Mouse (Mus musculus) liver, embryonic 15.5 days (tissue): ENCODE measurements around the gene St7. TPM values are rescaled to one million over a fixed set of nuclear protein-coding genes. Genes with fewer than 3 reads are reported as not detected.

ENCODE experiments used
- ATAC-seq: fragments of 200-750 bp; cut with Nextera tagmentation; 2 replicates; pipeline ENCODE4 v1.8.0; 2017; ENCODE audit warnings: moderate number of reproducible peaks, mild to moderate bottlenecking, moderate library complexity; ENCODE audit not compliant: insufficient read depth
- H3K27ac ChIP-seq: fragments of 300-500 bp; sonication (generic); replicated peaks from 2 replicates; pipeline ENCODE4 v1.5.1; 2015; ENCODE audit warnings: mild to moderate bottlenecking, inconsistent platforms
- H3K27me3 ChIP-seq: fragments of 300-500 bp; sonication (generic); 2 replicates; pipeline ENCODE4 v1.6.1; 2015; ENCODE audit warnings: mild to moderate bottlenecking, inconsistent platforms
- H3K36me3 ChIP-seq: fragments of 300-500 bp; sonication (generic); replicated peaks from 2 replicates; pipeline ENCODE4 v1.6.1; 2015; ENCODE audit warnings: moderate library complexity, mild to moderate bottlenecking, inconsistent platforms
- H3K4me1 ChIP-seq: fragments of 300-500 bp; sonication (generic); replicated peaks from 2 replicates; pipeline ENCODE4 v1.6.1; 2015; ENCODE audit warnings: inconsistent platforms
- H3K4me2 ChIP-seq: fragments of 300-500 bp; sonication (generic); 2 replicates; pipeline ENCODE4 v1.6.1; 2015; ENCODE audit warnings: moderate library complexity, mild to moderate bottlenecking, inconsistent platforms
- H3K4me3 ChIP-seq: fragments of 300-500 bp; sonication (generic); replicated peaks from 2 replicates; pipeline ENCODE4 v1.5.1; 2015; ENCODE audit warnings: mild to moderate bottlenecking, inconsistent platforms
- H3K9ac ChIP-seq: fragments of 300-500 bp; sonication (generic); 2 replicates; pipeline ENCODE4 v1.6.1; 2015; ENCODE audit warnings: moderate library complexity, mild to moderate bottlenecking, inconsistent platforms
- H3K9me3 ChIP-seq: fragments of 300-500 bp; sonication (generic); replicated peaks from 2 replicates; pipeline ENCODE4 v1.6.1; 2016; ENCODE audit warnings: inconsistent platforms
- WGBS: fragments of 180-500 bp; shearing (Covaris S2); methylation state at CpG from one replicate; pipeline ENCODE4 v1.1.7; 2015; ENCODE audit warnings: mixed read lengths; ENCODE audit not compliant: insufficient replicate concordance; 5-methylcytosine and 5-hydroxymethylcytosine counted together
- polyA plus RNA-seq: library from polyadenylated mRNA; unstranded; fragments of >200 nt; fragmentation: Nextera tagmentation; extraction: Ambion mirVana; gene quantifications from 2 replicates; pipeline ENCODE4 v1.2.1, GENCODE M21; 2015

St7 gene
- polyA plus RNA-seq, 1 experiment from 2014 or later = 9.7 TPM

- Histone ChIP-seq H3K36me3 (no peaks in the 10 kb centered on the region), H3K9ac (peak overlapping the region; percentile 26; the same call in 1 of the 2 replicates), H3K27me3 (no peaks in the 10 kb centered on the region), H3K27ac (peak overlapping the region; percentile 74), H3K4me3 (no peak overlapping the region), H3K4me1 (peaks cover 54% of the 10 kb centered on the region), H3K4me2 (peak overlapping the region; percentile 51), H3K9me3 (no peaks in the 10 kb centered on the region)
- WGBS = 60% methylated on average over 9 of the region's 9 CpGs
- peak; percentile 53; the same call in 1 of the 2 replicates for ATAC-seq
Measured at GRCm38 (mm10) chr6:17769972-17770644, 77.4 kb downstream of the St7 start.

- H3K9me3 ChIP-seq = no peaks in the 10 kb centered on the region
- 21% methylated on average over 8 of the region's 8 CpGs for WGBS
- peak overlapping the region; percentile 26; the same call in 1 of the 2 replicates for H3K9ac ChIP-seq
- peak overlapping the region; percentile 74 for H3K27ac ChIP-seq
- peaks cover 55% of the 10 kb centered on the region for H3K4me1 ChIP-seq
- no peaks in the 10 kb centered on the region for H3K36me3 ChIP-seq
- peak overlapping the region; percentile 51 for H3K4me2 ChIP-seq
- H3K27me3 ChIP-seq = no peaks in the 10 kb centered on the region
- peak; percentile 51 for ATAC-seq
- no peak overlapping the region for H3K4me3 ChIP-seq
Measured at GRCm38 (mm10) chr6:17770645-17771345, 78.1 kb downstream of the St7 start.

- H3K27me3 ChIP-seq = no peaks in the 10 kb centered on the region
- no peak overlapping the region for H3K4me3 ChIP-seq
- ATAC-seq = 0 out of 2 replicates have a peak, but pooled peaks have one; percentile 42
- H3K9me3 ChIP-seq = no peaks in the 10 kb centered on the region
- no peak overlapping the region for H3K9ac ChIP-seq
- 59% methylated on average over 1 of the region's 1 CpGs for WGBS
- H3K4me2 ChIP-seq = no peak overlapping the region
- peaks cover 57% of the 10 kb centered on the region for H3K4me1 ChIP-seq
- no peaks in the 10 kb centered on the region for H3K36me3 ChIP-seq
- no peak overlapping the region for H3K27ac ChIP-seq
Measured at GRCm38 (mm10) chr6:17771456-17771855, 78.7 kb downstream of the St7 start.

- Histone ChIP-seq H3K4me2 (no peak overlapping the region), H3K4me3 (no peak overlapping the region), H3K9ac (no peak overlapping the region), H3K27me3 (no peaks in the 10 kb centered on the region), H3K9me3 (no peaks in the 10 kb centered on the region), H3K4me1 (peaks cover 63% of the 10 kb centered on the region), H3K27ac (peak overlapping the region; percentile 63), H3K36me3 (no peaks in the 10 kb centered on the region)
- ATAC-seq = no peak
- WGBS = 67% methylated on average over 3 of the region's 3 CpGs
Measured at GRCm38 (mm10) chr6:17772514-17772913, 79.8 kb downstream of the St7 start.

GRCm38 (mm10) chr6:17776041-17776440 is 83.3 kb downstream of the St7 start:
- no peak overlapping the region; the same call in 1 of the 2 replicates for H3K27ac ChIP-seq
- H3K4me1 ChIP-seq = peaks cover 54% of the 10 kb centered on the region

GRCm38 (mm10) chr6:17777018-17777799 is 84.5 kb downstream of the St7 start:
- Histone ChIP-seq H3K36me3 (no peaks in the 10 kb centered on the region), H3K27ac (peak overlapping the region; percentile 61; the same call in 1 of the 2 replicates), H3K9me3 (no peaks in the 10 kb centered on the region), H3K27me3 (no peaks in the 10 kb centered on the region), H3K4me3 (no peak overlapping the region), H3K4me2 (peak overlapping the region; percentile 29), H3K4me1 (peaks cover 45% of the 10 kb centered on the region), H3K9ac (no peak overlapping the region)
- peak; percentile 84 for ATAC-seq
- 53% methylated on average over 6 of the region's 6 CpGs for WGBS

More at GRCm38 (mm10) chr6:17776041-17776440, 83.3 kb downstream of the St7 start:
- Histone ChIP-seq H3K9ac (no peak overlapping the region), H3K9me3 (no peaks in the 10 kb centered on the region), H3K27me3 (no peaks in the 10 kb centered on the region), H3K4me2 (no peak overlapping the region), H3K4me3 (no peak overlapping the region), H3K36me3 (no peaks in the 10 kb centered on the region)
- 67% methylated on average over 7 of the region's 7 CpGs for WGBS
- ATAC-seq = no peak

GRCm38 (mm10) chr6:17778648-17779202 is 86.0 kb downstream of the St7 start:
- no peaks in the 10 kb centered on the region for H3K27me3 ChIP-seq
- WGBS = 71% methylated on average over 3 of the region's 3 CpGs
- no peak overlapping the region for H3K27ac ChIP-seq
- H3K4me2 ChIP-seq = no peak overlapping the region
- no peak for ATAC-seq
- no peaks in the 10 kb centered on the region for H3K36me3 ChIP-seq
- H3K4me1 ChIP-seq = peaks cover 35% of the 10 kb centered on the region
- H3K4me3 ChIP-seq = no peak overlapping the region
- no peak overlapping the region for H3K9ac ChIP-seq
- no peaks in the 10 kb centered on the region for H3K9me3 ChIP-seq

GRCm38 (mm10) chr6:17783511-17783910 is 90.8 kb downstream of the St7 start:
- Histone ChIP-seq H3K9me3 (no peaks in the 10 kb centered on the region), H3K4me3 (no peak overlapping the region), H3K9ac (no peak overlapping the region), H3K4me2 (no peak overlapping the region), H3K27me3 (no peaks in the 10 kb centered on the region), H3K27ac (no peak overlapping the region), H3K36me3 (no peaks in the 10 kb centered on the region), H3K4me1 (no peaks in the 10 kb centered on the region)
- ATAC-seq = no peak
- 71% methylated on average over 1 of the region's 1 CpGs for WGBS

GRCm38 (mm10) chr6:17784523-17784922 is 91.8 kb downstream of the St7 start:
- Histone ChIP-seq H3K9ac (no peak overlapping the region), H3K9me3 (no peaks in the 10 kb centered on the region), H3K4me1 (no peaks in the 10 kb centered on the region), H3K4me3 (no peak overlapping the region), H3K4me2 (no peak overlapping the region), H3K36me3 (no peaks in the 10 kb centered on the region), H3K27me3 (no peaks in the 10 kb centered on the region), H3K27ac (no peak overlapping the region)
- WGBS = 72% methylated on average over 5 of the region's 5 CpGs
- no peak for ATAC-seq

GRCm38 (mm10) chr6:17785248-17785647 is 92.5 kb downstream of the St7 start:
- no peaks in the 10 kb centered on the region for H3K36me3 ChIP-seq
- no peaks in the 10 kb centered on the region for H3K27me3 ChIP-seq
- H3K27ac ChIP-seq = no peak overlapping the region
- no peak overlapping the region for H3K4me3 ChIP-seq
- no peak for ATAC-seq
- no peak overlapping the region for H3K9ac ChIP-seq
- peaks cover 6% of the 10 kb centered on the region; the same call in 1 of the 2 replicates for H3K4me1 ChIP-seq
- WGBS = 61% methylated on average over 2 of the region's 2 CpGs
- no peaks in the 10 kb centered on the region for H3K9me3 ChIP-seq
- H3K4me2 ChIP-seq = no peak overlapping the region
